ENCODE assay signal across 10 mouse cellular contexts in the genomic region with DNA sequence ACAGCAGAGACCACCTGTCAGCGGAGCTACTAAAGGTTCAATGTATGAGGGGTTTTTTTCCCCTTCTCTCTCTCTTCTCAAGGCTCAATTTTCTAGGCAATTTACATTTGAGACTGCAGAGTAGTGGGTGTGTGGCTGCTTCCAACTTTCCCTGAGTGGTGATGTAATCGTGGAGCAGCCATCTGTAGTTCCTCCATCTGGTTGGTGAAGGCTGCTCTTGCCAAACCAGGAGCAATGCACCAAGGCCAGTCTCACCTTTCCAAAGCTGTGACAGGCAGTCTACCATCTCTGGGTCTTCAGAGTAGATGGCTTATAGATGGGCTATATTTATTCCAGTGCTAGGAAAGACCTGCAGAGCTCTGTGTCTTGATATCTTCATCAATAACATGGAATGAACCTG.
DNase-seq lines count a peak whose midpoint lies in the region; ATAC-seq and TF ChIP-seq lines count a peak whose summit lies in the region.
"Had no signal": no experiment of that assay in that cellular context is flagged by ENCODE, and none has a peak within 500 bp of the region (broad histone marks: within the 10 kb centered on the region; RNA-seq: fewer than 3 reads in every experiment).

No protein-coding gene starts in this region.

- peak; percentile 94 for ATAC-seq in cerebellum, adult (ENCODE audit: insufficient number of reproducible peaks, low FRiP score, low TSS enrichment)

- H3K27ac ChIP-seq in cerebellum, adult 2 months (ENCODE audit: insufficient read depth, low read length), result peak overlapping the region; percentile 89; the same call in 1 of the 2 replicates
- H3K27ac ChIP-seq: liver, embryonic 14.5 days had no signal

- no peaks in the 10 kb centered on the region for H3K27me3 ChIP-seq in cerebellum, adult 2 months (ENCODE audit: control insufficient read depth, insufficient read depth, low read length)

- TF ChIP-seq CTCF in cerebellum, adult 2 months (IDR thresholded peaks at IDR 0.05; ENCODE audit: borderline replicate concordance, insufficient read depth, low read depth, low read length), result no peak

- DNase-seq in cerebellum, postnatal 4 days (ENCODE audit: low spot score in 2 of 2), result no peak
- DNase-seq in cerebellum, adult 2 months, result peak; percentile 88 to 97
- peak; percentile 77 to 89 for DNase-seq in frontal cortex, postnatal 36 days (ENCODE audit: low spot score in 2 of 2)
- peak; percentile 53 to 85 for DNase-seq in left cerebral cortex, adult 9 months (ENCODE audit: low spot score in 2 of 2)
- DNase-seq in adrenal gland, postnatal 36 days, result no peak
- DNase-seq in heart, postnatal 25 days (ENCODE audit: low spot score), result no peak
- no peak for DNase-seq in urinary bladder, adult 2 months (ENCODE audit: low spot score)
- DNase-seq: kidney, postnatal 4 days had no signal

- 17% methylated on average over 2 of the region's 2 CpGs for WGBS in cerebellum, adult 2 months

- no peak overlapping the region for H3K4me3 ChIP-seq in cerebellum, adult 2 months (replicated peaks; ENCODE audit: insufficient read depth, low read depth, low read length)

- TF ChIP-seq POLR2A in cerebellum, adult 2 months (IDR thresholded peaks at IDR 0.05; ENCODE audit: borderline replicate concordance, insufficient read depth, low read length), result peak; percentile 48; the same call in 1 of the 2 replicates

- intact Hi-C loops in heart, postnatal 25 days (cut with DNase I), result no loop called here

- H3K4me1 ChIP-seq in cerebellum, adult 2 months (ENCODE audit: control insufficient read depth, insufficient read depth, low read length), result peaks cover 39% of the 10 kb centered on the region; the same call in 1 of the 2 replicates

Comparison
In these comparisons a context has a peak if more than half of its experiments do, and no peak if none do; other contexts are left out.
1. DNase-seq: peak in cerebellum, adult 2 months (2 of 2), frontal cortex, postnatal 36 days (2 of 2) and left cerebral cortex, adult 9 months (2 of 2); none in cerebellum, postnatal 4 days (0 of 2), adrenal gland, postnatal 36 days (0 of 2), heart, postnatal 25 days (single experiment) and urinary bladder, adult 2 months (single experiment).